Mouse (Mus musculus): ENCODE data around the gene Pla2g5. TPM values are rescaled to one million over a fixed set of nuclear protein-coding genes. Genes with fewer than 3 reads are reported as not detected.

Gene Pla2g5
- total and polyA plus RNA-seq, 3 experiments = 14.7 to 32.7 (median 16.4) TPM

DNA sequence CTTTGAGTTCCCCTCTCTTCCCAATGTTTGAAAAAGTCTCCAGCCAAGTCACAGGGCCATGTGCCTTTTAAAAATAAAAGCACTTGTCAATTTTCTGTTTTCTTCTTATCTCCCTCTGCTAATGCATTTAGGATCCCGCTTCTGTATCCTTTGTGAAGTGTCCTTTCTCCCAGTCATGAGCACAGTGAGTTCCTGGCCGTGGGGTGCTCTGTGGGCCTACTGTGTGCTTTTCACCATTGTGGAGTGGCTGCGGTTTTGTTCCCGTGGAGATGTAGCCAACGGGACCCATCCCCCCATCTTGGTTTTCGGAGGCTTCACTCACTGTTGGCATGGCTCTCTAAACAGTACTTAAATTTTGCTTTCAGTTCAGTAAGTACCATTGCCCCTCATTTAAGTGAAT, 2.7 kb upstream of the Pla2g5 start:
- H3K9me3 ChIP-seq (replicated peaks) = no peaks in the 10 kb centered on the region
- DNase-seq (ENCODE audit: low spot score) (no peak), ATAC-seq (ENCODE audit: extremely low read depth, insufficient number of reproducible peaks, low FRiP score, poor library complexity, severe bottlenecking) (no peak)
- TF ChIP-seq TAL1 (conservative IDR thresholded peaks at IDR 0.05; ENCODE audit: low read depth, low read length) = no peak
- TF ChIP-seq CTCF (IDR thresholded peaks at IDR 0.05; ENCODE audit: low read depth, low read length) = no peak
- TF ChIP-seq POLR2AphosphoS5 (IDR thresholded peaks at IDR 0.05; ENCODE audit: insufficient replicate concordance, low read depth, low read length) = no peak
- peaks cover 23% of the 10 kb centered on the region for H3K4me1 ChIP-seq (ENCODE audit: insufficient read depth, low read depth, low read length)
- H3K4me3 ChIP-seq (ENCODE audit: low read depth, low read length) = no peak overlapping the region
- H3K36me3 ChIP-seq (replicated peaks) = no peaks in the 10 kb centered on the region
- no peaks in the 10 kb centered on the region for H3K27me3 ChIP-seq (ENCODE audit: insufficient read depth, low read length)

DNA sequence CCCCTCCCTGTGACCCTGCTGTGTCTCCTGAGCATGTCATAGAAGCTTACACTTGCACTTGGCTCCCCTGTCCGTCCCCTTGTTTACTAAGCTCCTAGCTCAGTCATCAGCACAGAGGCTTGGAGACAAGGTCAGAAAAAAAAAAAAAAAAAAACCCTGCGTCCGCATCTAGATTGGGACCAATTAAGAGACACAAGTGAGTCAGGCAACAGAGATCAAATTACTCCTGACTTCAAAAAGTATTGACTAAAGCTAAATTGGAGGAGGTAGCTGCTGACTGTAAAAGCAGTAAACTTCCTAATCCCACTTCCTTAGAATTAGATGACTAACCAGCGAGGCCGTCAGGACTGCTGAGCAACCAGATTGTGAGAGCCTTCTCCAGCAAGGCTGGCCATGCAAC, 1.8 kb upstream of the Pla2g5 start:
- no peaks in the 10 kb centered on the region for H3K27me3 ChIP-seq (ENCODE audit: insufficient read depth, low read length)
- H3K36me3 ChIP-seq (replicated peaks) = peaks cover 3% of the 10 kb centered on the region
- H3K4me3 ChIP-seq (ENCODE audit: low read depth, low read length) = no peak overlapping the region
- no peak for ATAC-seq (ENCODE audit: extremely low read depth, insufficient number of reproducible peaks, low FRiP score, poor library complexity, severe bottlenecking)
- no peaks in the 10 kb centered on the region for H3K9me3 ChIP-seq (replicated peaks)
- no peak for DNase-seq (ENCODE audit: low spot score)
- H3K4me1 ChIP-seq (ENCODE audit: insufficient read depth, low read depth, low read length) = peaks cover 27% of the 10 kb centered on the region
- TF ChIP-seq TAL1 (conservative IDR thresholded peaks at IDR 0.05; ENCODE audit: low read depth, low read length) (no peak), POLR2AphosphoS5 (IDR thresholded peaks at IDR 0.05; ENCODE audit: insufficient replicate concordance, low read depth, low read length) (no peak), GATA1 (IDR thresholded peaks at IDR 0.05; ENCODE audit: borderline replicate concordance, low read length) (no peak), GATA2 (IDR thresholded peaks at IDR 0.05; ENCODE audit: borderline replicate concordance, low read depth, low read length) (no peak), CTCF (IDR thresholded peaks at IDR 0.05; ENCODE audit: low read depth, low read length) (no peak)

DNA sequence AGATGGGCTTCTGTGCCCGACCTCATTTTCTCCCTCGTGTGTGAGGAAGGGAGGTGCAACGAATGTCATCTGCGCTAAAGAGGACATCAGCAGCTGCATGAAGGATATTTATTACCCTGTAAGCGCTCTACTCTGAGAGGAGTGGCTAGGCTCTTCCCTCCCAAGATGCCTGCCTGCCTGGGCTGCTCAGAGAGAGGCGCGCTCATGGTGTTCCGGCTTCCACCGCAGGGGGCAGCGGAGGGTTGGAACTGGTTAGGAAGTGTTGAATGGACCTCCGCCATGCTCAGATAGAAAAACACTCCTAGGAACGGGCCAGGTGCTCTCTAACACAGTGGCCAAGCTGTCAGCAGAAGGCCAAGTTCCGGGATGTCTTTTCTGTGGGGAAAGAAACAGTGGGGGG, 3.6 kb downstream of the Pla2g5 start:
- TF ChIP-seq GATA2 (IDR thresholded peaks at IDR 0.05; ENCODE audit: borderline replicate concordance, low read depth, low read length) (no peak), CTCF (IDR thresholded peaks at IDR 0.05; ENCODE audit: low read depth, low read length) (no peak), POLR2AphosphoS5 (IDR thresholded peaks at IDR 0.05; ENCODE audit: insufficient replicate concordance, low read depth, low read length) (no peak), TAL1 (conservative IDR thresholded peaks at IDR 0.05; ENCODE audit: low read depth, low read length) (no peak), GATA1 (IDR thresholded peaks at IDR 0.05; ENCODE audit: borderline replicate concordance, low read length) (no peak)
- Histone ChIP-seq H3K4me3 (ENCODE audit: low read depth, low read length) (no peak overlapping the region; the same call in 1 of the 2 replicates), H3K9me3 (replicated peaks) (no peaks in the 10 kb centered on the region), H3K27me3 (ENCODE audit: insufficient read depth, low read length) (no peaks in the 10 kb centered on the region), H3K36me3 (replicated peaks) (peaks cover 16% of the 10 kb centered on the region), H3K4me1 (ENCODE audit: insufficient read depth, low read depth, low read length) (peaks cover 47% of the 10 kb centered on the region)
- no peak for ATAC-seq (ENCODE audit: extremely low read depth, insufficient number of reproducible peaks, low FRiP score, poor library complexity, severe bottlenecking)
- no peak for DNase-seq (ENCODE audit: low spot score)

DNA sequence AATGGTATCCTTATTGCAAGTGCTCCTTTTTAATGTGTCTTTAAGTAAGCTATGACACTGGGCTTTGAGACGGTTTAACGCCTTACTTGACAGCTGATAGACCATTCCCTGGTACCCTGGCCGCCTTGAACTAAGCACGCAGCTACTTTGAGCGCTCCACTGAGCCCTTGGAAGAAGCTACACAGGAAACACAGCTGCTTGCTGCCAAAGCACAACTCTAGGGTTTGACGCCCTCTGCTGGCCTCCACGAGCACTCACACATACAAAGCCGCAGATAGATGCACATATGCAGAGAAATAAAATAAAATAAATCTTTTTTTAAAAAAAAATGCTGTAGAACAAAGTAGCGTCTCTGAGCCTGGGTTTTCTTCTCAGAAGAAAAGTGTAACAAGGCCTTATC, 4.0 kb downstream of the Pla2g5 start:
- Histone ChIP-seq H3K9me3 (replicated peaks) (no peaks in the 10 kb centered on the region), H3K36me3 (replicated peaks) (peaks cover 20% of the 10 kb centered on the region), H3K4me3 (ENCODE audit: low read depth, low read length) (no peak overlapping the region), H3K27me3 (ENCODE audit: insufficient read depth, low read length) (no peaks in the 10 kb centered on the region), H3K4me1 (ENCODE audit: insufficient read depth, low read depth, low read length) (peaks cover 47% of the 10 kb centered on the region)
- TF ChIP-seq CTCF (IDR thresholded peaks at IDR 0.05; ENCODE audit: low read depth, low read length) (0 out of 2 replicates have a peak, but pooled peaks have one; percentile 22), TAL1 (conservative IDR thresholded peaks at IDR 0.05; ENCODE audit: low read depth, low read length) (no peak), POLR2AphosphoS5 (IDR thresholded peaks at IDR 0.05; ENCODE audit: insufficient replicate concordance, low read depth, low read length) (no peak), GATA1 (IDR thresholded peaks at IDR 0.05; ENCODE audit: borderline replicate concordance, low read length) (no peak), GATA2 (IDR thresholded peaks at IDR 0.05; ENCODE audit: borderline replicate concordance, low read depth, low read length) (no peak)
- DNase-seq (ENCODE audit: low spot score) (no peak), ATAC-seq (ENCODE audit: extremely low read depth, insufficient number of reproducible peaks, low FRiP score, poor library complexity, severe bottlenecking) (no peak)

DNA sequence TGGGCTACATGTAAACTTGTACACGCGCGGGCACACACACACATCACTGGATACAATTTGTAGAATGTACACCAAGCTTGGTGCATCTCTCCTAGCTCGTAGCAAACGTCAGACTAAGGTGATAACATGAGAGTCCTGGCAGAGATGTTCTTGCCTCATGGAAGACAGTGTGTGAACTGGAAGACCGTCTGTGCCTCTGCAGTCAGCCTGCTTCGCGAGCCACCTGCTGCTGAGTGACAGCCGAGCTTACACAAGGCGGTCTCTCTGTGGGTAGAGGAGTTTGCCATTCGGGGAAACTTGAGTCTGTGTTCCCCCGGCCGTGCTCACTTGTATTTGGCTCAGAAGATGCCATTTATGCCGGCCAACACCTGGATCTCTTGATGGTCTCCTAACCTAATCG, 4.8 kb downstream of the Pla2g5 start:
- no peak for TF ChIP-seq TAL1 (conservative IDR thresholded peaks at IDR 0.05; ENCODE audit: low read depth, low read length)
- no peak for TF ChIP-seq GATA2 (IDR thresholded peaks at IDR 0.05; ENCODE audit: borderline replicate concordance, low read depth, low read length)
- no peak for TF ChIP-seq GATA1 (IDR thresholded peaks at IDR 0.05; ENCODE audit: borderline replicate concordance, low read length)
- TF ChIP-seq POLR2AphosphoS5 (IDR thresholded peaks at IDR 0.05; ENCODE audit: insufficient replicate concordance, low read depth, low read length) = no peak
- no peak for TF ChIP-seq CTCF (IDR thresholded peaks at IDR 0.05; ENCODE audit: low read depth, low read length)
- Histone ChIP-seq H3K4me3 (ENCODE audit: low read depth, low read length) (peak overlapping the region; percentile 11; the same call in 1 of the 2 replicates), H3K9me3 (replicated peaks) (no peaks in the 10 kb centered on the region), H3K36me3 (replicated peaks) (peaks cover 20% of the 10 kb centered on the region), H3K27me3 (ENCODE audit: insufficient read depth, low read length) (no peaks in the 10 kb centered on the region), H3K4me1 (ENCODE audit: insufficient read depth, low read depth, low read length) (peaks cover 45% of the 10 kb centered on the region)
- no peak for ATAC-seq (ENCODE audit: extremely low read depth, insufficient number of reproducible peaks, low FRiP score, poor library complexity, severe bottlenecking)
- DNase-seq (ENCODE audit: low spot score) = no peak

DNA sequence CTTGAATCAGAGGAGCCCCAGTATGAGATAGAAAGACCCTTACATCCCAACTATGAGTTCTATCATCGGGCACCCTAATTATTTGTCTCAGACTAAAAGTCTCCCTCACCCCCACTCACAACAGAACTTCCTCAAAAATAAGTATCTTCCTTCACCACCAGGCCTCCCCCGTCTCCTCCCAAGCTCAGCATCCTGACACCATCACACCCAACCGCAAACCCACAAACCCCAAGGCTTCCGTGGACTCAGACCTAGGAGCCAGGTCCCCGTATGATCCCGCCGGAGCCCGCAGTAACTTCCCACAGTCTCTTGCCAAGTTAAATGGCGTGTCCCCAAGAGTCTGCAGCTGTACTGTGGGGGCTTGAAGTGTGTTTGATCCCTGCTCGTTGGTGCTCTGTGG, 5.7 kb downstream of the Pla2g5 start:
- no peaks in the 10 kb centered on the region for H3K27me3 ChIP-seq (ENCODE audit: insufficient read depth, low read length)
- TF ChIP-seq CTCF (IDR thresholded peaks at IDR 0.05; ENCODE audit: low read depth, low read length) = no peak
- TF ChIP-seq TAL1 (conservative IDR thresholded peaks at IDR 0.05; ENCODE audit: low read depth, low read length) = no peak
- TF ChIP-seq POLR2AphosphoS5 (IDR thresholded peaks at IDR 0.05; ENCODE audit: insufficient replicate concordance, low read depth, low read length) = no peak
- TF ChIP-seq GATA1 (IDR thresholded peaks at IDR 0.05; ENCODE audit: borderline replicate concordance, low read length) = no peak
- no peak for TF ChIP-seq GATA2 (IDR thresholded peaks at IDR 0.05; ENCODE audit: borderline replicate concordance, low read depth, low read length)
- H3K4me3 ChIP-seq (ENCODE audit: low read depth, low read length) = no peak overlapping the region
- no peak for DNase-seq (ENCODE audit: low spot score)
- H3K4me1 ChIP-seq (ENCODE audit: insufficient read depth, low read depth, low read length) = peaks cover 43% of the 10 kb centered on the region
- ATAC-seq (ENCODE audit: extremely low read depth, insufficient number of reproducible peaks, low FRiP score, poor library complexity, severe bottlenecking) = peak; percentile 15
- peaks cover 20% of the 10 kb centered on the region for H3K36me3 ChIP-seq (replicated peaks)
- H3K9me3 ChIP-seq (replicated peaks) = no peaks in the 10 kb centered on the region

Data from G1E (cell line).